Mouse (Mus musculus) naive thymus-derived CD4-positive, alpha-beta T cell, adult 2 months (primary cell): ENCODE measurements at regions not wholly inside any gene's neighbourhood (a gene's known extent, or its start where the extent isn't known, plus 50 kb on each side); places are given as distances from the start of the nearest gene placed in this dataset.
A peak's percentile ranks its signal among the peaks of the same experiment; 100 is the strongest.

Source experiments
- DNase-seq: peaks from one replicate; pipeline ENCODE4 v3.0.0-alpha.2; 2011; ENCODE audit warnings: low read depth

GRCm38 (mm10) chr10:98717856-98718255 lies 196.3 kb upstream of the Atp2b1 start:
- no peak for DNase-seq

- no peak for DNase-seq
Measured at GRCm38 (mm10) chr10:98718706-98719105, 195.5 kb upstream of the Atp2b1 start.

GRCm38 (mm10) chr10:98720256-98721005 lies 193.8 kb upstream of the Atp2b1 start:
- no peak for DNase-seq

- DNase-seq: no peak
Measured at GRCm38 (mm10) chr10:98725110-98725509, 189.1 kb upstream of the Atp2b1 start.

- no peak for DNase-seq
Measured at GRCm38 (mm10) chr10:98727130-98727529, 187.1 kb upstream of the Atp2b1 start.

- peak; percentile 14 for DNase-seq
Measured at GRCm38 (mm10) chr10:98728396-98729030, 185.7 kb upstream of the Atp2b1 start.

GRCm38 (mm10) chr10:98733950-98734585 lies 180.1 kb upstream of the Atp2b1 start:
- DNase-seq: no peak

GRCm38 (mm10) chr10:98740507-98741147 lies 173.6 kb upstream of the Atp2b1 start:
- no peak for DNase-seq

- no peak for DNase-seq
Measured at GRCm38 (mm10) chr10:98741398-98741797, 172.8 kb upstream of the Atp2b1 start.

- no peak for DNase-seq
Measured at GRCm38 (mm10) chr10:98742822-98743605, 171.2 kb upstream of the Atp2b1 start.

- peak; percentile 84 for DNase-seq
Measured at GRCm38 (mm10) chr10:98744246-98744645, 170.0 kb upstream of the Atp2b1 start.

- peak; percentile 17 for DNase-seq
Measured at GRCm38 (mm10) chr10:98744662-98745061, 169.5 kb upstream of the Atp2b1 start.

GRCm38 (mm10) chr10:98745409-98745808 lies 168.8 kb upstream of the Atp2b1 start:
- peak; percentile 75 for DNase-seq

GRCm38 (mm10) chr10:98745861-98746260 lies 168.3 kb upstream of the Atp2b1 start:
- DNase-seq: peak; percentile 43

GRCm38 (mm10) chr10:98748856-98749583 lies 165.2 kb upstream of the Atp2b1 start:
- DNase-seq: no peak

- DNase-seq: no peak
Measured at GRCm38 (mm10) chr10:98749584-98749947, 164.6 kb upstream of the Atp2b1 start.

- DNase-seq: no peak
Measured at GRCm38 (mm10) chr10:98751376-98752058, 162.7 kb upstream of the Atp2b1 start.

- DNase-seq: no peak
Measured at GRCm38 (mm10) chr10:98761080-98761479, 153.1 kb upstream of the Atp2b1 start.

GRCm38 (mm10) chr10:98765786-98766419 lies 148.3 kb upstream of the Atp2b1 start:
- DNase-seq: no peak

GRCm38 (mm10) chr10:98779783-98780182 lies 134.4 kb upstream of the Atp2b1 start:
- DNase-seq: no peak
